Mouse (Mus musculus) layer of hippocampus, postnatal 14 days (tissue): Measurements from ENCODE around the gene Il2. TPM values are rescaled to one million over a fixed set of nuclear protein-coding genes. Genes with fewer than 3 reads are reported as not detected.

ENCODE experiments used
- DNase-seq, 2 experiments: peaks; one replicate each; pipeline ENCODE4 v3.0.0; 2021 to 2022; ENCODE audit warnings: low spot score in 2 of 2, mixed read lengths in 1 of 2
- total RNA-seq, 2 experiments: library from RNA; stranded (reverse); gene quantifications; 2 replicates each; pipeline ENCODE4 v1.2.3; 2021

Il2 gene
- total RNA-seq, 2 experiments from 2014 or later: not detected

DNA sequence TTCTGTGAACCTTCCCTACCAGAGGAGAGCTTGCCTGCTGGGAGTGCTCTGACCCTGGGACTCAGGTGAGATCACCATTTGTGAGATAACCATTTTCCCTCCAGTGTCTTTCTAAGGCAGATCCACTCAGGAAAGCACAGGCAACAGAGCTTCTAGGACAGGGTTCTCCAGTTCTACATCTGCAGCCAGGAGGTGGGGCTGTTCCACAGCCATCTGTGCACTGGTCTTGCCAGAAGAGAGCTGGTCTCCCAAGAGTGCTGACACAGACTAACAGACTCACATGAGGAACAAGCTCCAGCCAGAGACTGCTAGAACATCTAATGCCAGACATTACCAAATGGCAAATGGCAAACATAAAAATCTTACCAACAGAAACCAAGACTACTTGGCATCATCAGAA, 52.5 kb downstream of the Il2 start:
- peak; percentile 35 to 49 for DNase-seq

Other genes starting within 250 kb of the Il2 start
- gene Adad1, start 62.4 kb downstream of the Il2 start, total RNA-seq: not detected
- under 1 TPM in 1 of 2 experiments, not detected in 1; 0.09 TPM for gene Il21, start 106.7 kb upstream of the Il2 start, total RNA-seq
- 1 to 10 TPM; 4.6 to 5.3 TPM for gene Bbs12, start 186.6 kb upstream of the Il2 start, total RNA-seq
- gene Cetn4, start 186.7 kb upstream of the Il2 start, total RNA-seq: 1 to 10 TPM; 9.1 to 9.3 TPM
- gene Fgf2, start 222.4 kb upstream of the Il2 start, total RNA-seq: 1 to 10 TPM; 5.3 to 6.0 TPM